Mouse (Mus musculus) cerebellum, postnatal 14 days (tissue): ENCODE measurements around the gene Gpsm3.

Source experiments
- DNase-seq, 2 experiments: peaks; one replicate each; pipeline ENCODE4 v3.0.0; 2021; ENCODE audit warnings: mixed read lengths in 2 of 2

Gene Gpsm3

DNA sequence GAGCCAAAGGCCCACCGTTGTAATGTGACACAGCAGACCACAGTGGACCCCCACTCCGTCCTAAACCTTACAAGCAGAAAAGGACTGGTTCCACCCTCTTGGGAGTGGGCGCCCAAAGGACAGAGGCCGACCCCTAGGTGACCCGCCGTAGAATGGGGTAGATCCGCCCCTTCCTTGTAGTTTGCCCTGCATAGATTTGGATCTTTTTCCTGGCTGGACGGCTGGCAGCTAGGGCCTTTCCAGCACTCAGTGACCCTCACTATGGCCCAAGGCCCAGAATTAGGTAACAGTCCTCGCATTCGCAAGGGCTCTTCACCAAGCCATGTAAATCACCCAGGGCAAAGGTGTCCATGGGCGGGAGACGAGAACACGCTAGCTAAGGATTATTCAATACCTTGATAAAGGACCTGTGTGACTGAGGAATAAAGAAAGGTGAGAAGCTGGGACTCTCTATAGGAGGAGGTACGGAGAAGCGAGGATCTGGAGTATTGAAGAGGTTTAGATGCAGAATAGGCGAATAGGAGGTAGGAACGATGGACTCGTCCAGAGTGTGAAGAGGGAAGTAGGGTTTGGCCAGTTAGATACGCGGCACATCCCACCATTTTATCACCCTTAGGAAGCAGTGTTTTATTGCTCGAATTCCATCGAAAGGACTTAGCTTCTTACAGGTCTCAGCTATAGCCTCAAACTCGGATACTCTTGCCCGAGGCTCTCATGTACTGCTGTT lies 15.1 kb downstream of the Gpsm3 start:
- peak in 1 of 2 experiments; percentile 61 for DNase-seq

DNA sequence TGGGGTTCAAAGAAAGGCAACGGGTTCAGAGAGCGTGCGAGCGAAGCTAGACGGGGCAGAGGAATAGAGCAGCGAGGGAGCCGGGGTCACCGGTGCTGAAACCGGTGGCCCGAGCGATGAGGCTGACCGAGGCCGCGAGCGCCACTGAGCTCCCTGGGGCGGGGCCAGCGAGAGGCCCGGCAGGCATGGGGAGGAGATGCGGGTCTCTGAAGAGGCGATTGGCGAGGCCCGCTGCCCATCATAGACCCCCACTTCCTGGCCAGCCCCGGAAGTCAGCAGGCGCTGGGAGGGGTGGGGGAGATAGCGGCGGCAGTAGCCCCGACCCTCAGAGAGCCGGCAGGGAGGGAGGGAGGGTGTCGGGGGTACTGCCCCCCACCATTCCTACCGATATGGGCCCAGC lies 16.0 kb downstream of the Gpsm3 start:
- DNase-seq: peak; percentile 99

DNA sequence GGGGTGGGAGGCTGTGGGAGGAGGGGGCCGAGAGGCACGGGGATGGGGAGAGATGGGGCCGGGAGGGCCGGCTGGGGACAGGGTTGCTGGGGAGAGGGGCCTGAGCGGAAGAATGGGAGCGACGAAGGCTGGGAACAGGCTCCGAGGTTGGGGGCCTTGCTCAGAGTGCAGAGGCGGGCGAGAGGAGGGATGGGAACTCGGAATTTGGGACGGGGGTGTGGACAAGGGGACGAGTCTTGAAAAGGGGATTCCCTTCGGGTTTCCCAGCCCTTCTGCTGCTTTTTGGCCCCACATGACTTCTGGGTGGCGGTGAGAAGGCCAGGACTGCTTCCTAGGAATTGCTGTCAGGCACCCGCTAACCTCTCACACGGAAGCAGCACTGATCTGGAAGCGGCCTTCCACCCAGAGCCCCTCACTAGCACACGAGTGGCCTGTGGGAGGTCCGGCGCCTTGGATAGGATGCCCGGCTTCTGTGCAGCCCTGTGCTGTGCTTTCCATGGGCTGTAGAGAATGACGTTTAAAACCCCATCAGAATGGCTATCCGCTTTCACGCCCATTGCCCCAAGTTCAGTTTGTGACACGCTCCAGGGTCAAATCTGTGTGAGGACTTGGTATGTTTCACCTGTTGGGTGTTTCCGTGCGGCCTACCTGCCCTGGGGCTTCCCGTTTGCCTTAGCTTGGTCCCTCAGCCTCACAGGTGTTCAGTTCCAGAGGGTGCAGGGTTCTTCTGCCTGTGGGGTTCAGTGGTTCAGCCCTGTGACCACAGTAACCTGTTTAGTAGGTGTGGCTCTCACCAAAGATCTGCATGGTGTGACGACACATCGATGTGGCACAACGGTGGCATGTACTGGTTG lies 16.8 kb downstream of the Gpsm3 start:
- DNase-seq: no peak

DNA sequence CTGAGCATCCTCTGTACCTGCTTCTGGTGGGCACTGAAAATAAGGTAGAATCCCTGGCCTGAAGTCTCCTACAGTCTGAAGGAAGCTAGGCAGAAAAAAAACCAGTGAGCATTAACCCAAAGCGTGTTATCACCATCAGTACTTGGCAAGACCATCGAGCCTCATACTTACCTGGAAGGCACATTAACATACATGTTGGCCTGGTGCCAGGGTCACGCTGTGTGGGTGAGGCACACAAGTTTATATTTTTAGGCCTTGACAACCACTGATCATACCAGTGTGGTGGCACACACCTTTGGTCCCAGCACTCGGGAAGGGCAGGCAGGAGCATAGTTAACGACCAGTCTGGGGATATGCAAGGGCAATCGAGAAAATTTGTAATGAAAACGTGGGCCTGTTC lies 18.4 kb downstream of the Gpsm3 start:
- DNase-seq: peak; percentile 62 to 73

DNA sequence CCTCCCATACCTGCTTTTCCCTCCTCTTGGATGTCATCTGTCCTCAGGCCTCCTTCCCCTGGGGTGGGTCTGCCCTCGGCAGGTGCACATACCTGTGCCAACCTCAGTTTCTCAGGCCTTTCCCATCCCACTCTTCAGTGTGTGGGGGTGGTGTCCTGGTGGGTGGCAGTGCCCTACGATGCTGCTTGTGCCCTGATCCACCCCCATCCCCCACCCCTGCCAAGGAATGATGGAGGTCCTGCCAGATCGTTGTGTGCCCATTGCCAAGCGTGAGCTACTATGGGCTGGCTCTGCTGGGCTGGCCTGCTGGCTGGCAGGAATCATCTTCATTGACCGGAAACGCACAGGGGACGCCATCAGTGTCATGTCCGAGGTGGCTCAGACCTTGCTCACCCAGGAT lies 21.4 kb downstream of the Gpsm3 start:
- DNase-seq: peak in 1 of 2 experiments; percentile 58

DNA sequence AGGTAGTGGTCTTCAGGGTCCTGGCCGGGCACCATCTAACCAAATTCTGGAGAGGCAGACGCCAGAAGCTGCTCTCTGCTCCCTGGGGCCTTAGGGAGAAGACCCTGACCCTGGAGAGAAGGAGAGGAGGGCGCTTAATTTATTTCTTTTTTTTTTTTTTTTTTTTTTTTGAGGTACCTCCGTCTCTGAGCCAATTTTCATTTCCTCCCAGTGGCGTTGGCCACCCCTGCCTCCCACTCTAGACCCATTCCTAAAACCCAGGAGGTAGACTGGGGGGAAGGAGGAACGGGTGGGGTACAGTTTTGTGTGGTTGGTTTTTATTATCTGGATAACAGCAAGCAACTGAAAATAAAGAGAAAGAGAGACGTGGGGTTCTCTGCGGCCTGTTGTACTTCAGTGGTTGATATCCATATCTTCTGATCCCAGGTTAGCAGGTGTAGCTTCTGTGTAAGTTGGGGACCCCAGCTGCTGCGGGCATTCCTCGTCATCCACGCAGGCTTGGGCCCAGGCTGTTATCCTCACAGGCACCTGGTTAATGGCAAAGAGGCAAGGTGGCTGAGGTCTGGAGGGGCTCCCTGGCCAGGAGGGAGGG lies 23.5 kb downstream of the Gpsm3 start:
- DNase-seq: no peak

DNA sequence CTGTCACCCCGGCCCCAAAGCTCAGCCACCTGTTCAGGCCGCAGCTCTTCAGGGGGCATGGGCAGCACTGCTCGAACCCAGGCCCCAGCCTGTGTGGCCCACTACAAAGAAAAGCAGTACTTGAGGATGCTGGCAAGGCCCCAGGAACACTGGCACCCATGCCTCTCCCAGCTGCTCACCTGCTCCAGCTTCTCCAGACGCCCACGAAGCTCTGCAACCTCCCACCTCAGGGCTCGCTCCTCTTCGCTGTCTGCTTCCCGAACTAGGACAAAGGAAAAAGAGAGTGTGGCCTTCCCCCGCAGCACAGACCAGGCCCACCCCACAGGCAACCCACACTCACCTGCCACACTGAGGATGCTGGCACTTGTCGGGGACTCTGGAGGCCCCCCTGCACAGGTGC lies 24.2 kb downstream of the Gpsm3 start:
- DNase-seq: no peak

DNA sequence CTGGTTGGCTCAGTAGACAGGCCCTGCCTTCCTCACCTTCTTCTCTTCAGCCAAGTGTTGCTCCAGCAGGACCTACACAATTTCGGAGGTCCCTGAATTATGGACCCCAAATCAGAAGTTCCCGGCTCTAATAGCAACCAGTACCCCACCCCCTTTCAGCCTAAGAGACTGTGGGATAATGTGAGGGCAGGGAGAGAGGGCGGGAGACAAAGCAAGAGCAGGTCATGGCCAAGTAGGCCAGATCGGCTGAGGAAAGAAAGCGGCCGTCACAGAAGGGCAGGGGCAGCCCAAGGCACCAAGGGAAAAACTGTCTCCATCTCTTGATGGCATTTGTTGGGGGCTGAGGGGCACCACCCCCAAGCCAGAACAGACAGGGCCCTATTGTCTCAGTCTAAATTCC lies 26.3 kb downstream of the Gpsm3 start, which contains the start of gene Egfl8:
Gene Egfl8 (minus strand): TSS at position 101 of the 400 bp plus-strand sequence.
- no peak for DNase-seq

DNA sequence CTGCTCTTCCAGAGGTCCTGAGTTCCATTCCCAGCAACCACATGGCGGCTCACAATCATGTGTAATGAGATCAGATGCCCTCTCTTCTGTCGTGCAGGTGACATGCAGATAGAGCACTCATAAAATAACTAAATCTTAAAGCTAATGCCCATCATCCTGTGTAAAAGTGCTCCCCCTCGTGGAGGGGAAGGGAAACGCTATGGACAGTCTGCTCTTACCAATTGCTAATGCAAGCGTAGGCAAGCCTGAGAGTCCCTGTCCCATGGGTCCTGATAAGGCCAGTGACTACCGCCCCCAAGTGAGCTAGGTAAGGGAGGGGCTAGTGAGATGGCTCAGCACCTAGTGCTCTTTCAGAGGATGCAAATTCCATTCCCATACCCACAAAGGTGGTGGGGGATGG lies 29.4 kb downstream of the Gpsm3 start:
- peak; percentile 78 to 79 for DNase-seq

DNA sequence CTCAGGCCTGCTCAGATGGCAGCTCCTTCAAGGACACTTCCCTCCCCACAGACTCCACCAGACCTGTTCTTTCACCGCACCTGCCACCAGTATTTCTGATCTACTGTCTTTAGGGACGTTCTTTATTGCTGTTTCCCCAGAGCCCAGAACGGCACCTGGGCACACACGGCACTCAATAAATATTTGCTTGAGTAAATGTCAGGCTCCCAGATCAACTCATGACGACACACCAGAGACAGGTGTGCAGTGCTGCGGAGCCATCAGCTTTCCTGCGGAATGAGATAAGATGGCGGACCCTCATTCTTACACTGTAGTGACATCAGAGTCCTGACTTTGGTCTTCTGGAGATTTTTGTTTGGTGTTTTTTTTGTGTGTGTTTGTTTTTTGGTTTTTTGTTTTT lies 31.4 kb downstream of the Gpsm3 start:
- no peak for DNase-seq

DNA sequence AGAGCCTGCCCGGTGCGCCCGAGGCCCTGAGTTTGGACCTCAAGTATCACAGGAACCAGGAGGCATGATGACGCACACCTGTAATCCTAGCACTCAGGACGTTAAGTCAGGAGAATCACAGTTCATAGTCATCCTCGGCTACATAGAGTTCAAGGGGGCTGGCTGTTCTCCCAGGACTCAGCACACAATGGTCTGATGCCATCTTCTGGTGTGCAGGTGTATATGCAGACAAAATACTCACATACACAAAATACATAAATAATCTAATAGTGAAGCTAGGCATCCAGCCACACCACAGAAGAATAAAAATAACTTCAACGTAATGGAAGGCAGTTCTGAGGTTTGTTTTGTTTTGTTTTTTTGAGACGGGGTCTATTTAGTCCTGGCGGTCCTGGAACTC lies 33.6 kb downstream of the Gpsm3 start:
- no peak for DNase-seq

DNA sequence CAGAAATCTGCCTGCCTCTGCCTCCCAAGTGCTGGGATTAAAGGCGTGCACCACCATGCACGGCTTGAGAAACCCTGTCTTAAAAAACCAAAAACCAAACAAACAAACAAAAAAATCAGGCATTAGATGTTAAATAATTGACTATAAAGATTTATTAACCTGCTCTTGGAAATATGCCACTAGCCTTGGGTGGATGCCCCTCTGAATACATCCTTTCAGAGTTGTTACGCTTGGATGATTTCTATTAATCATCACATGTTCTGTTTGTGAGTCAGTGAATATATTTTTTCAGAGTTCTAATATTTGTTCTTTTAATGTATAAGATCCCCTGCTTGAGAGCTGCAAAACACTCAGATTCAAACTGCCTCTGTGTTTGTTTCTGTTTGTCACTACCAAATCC lies 35.4 kb downstream of the Gpsm3 start:
- DNase-seq: no peak

DNA sequence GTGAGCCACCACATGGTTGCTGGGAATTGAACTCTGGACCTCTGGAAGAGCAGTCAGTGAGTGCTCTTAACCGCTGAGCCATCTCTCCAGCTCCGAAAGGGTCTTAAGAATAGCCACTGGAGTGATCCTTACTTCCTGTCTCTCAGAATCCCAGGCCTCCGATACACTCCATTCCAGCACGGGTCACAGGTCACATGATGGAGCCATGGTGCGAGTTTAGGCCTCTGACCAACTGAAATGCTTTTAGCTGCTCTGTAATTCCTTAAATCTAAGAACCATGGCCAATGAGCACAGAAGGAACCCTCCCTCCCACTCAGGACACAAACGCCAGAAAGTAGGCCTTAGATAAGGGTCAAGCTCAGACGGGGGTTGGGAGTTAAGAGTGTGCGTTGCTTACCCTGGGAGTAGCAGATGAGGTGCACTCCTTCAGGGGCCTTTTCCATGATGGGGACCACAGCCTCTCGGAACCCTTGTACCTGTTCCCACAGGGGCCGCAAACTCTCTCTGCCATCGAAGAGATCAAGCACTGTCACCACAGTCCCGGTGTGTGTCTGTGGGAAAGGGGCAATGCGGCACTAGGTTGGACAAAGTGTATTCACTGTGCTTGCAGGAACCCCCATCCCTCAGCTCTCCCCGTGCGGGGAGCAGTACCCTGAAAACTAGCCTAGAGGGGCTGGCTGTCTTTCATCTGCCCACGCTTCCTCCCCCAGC lies 36.6 kb downstream of the Gpsm3 start:
- DNase-seq: no peak

DNA sequence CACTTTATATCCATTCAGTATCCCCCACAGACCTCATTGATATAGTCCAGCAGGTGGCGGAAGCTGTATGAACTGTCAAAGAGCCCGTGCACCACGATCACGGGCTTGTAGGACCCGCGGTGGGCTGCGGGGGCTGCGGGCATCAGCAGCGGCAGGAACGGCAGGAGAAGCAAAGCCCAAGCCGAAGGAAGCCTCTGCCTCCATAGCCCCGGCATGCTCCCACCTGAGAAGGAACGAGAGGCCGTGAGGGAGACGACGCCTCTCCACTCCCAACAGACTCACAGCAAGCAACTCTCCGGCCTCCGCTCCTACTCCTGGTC lies 37.1 kb downstream of the Gpsm3 start:
- peak; percentile 52 to 63 for DNase-seq

DNA sequence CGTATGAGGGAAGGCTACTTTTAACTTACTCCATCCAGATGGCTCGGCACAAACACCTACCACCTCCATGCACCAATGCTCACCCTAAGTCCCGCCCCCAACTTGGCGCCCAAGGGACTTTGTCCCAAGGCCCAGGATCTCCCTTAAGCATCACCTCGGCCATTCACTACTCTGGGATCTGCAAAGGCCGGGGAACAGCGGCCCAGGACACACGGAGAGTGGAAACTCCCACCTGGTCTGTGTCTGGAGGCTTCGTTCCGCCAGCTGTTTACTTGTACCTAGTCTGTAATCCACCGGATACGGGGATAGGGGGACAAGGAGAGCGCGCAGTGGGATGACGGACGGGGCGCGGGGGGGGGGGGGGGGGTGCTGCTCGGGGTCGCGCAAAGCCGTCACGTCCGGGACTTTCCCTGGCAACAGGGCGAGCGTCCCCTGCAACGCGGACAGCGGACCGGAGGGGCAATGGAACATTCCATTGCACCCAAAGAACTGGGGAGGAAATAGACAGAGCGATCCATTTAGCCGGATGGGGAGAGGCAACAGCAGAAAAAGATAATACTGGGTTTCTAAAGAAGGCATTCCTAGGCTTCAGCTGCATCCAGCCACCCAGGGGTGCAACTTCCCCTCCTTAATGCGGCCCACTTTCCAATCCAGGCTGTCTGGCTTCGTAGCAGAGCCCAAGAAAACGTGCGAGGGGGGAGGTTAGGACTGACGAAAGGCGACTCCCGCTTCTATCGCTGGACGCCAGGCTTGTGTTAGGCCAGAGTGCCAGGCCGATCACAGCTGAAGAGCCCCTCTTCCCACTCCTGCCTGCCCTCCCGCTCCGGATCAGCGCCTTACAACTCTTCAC lies 37.7 kb downstream of the Gpsm3 start:
- peak; percentile 90 to 91 for DNase-seq

DNA sequence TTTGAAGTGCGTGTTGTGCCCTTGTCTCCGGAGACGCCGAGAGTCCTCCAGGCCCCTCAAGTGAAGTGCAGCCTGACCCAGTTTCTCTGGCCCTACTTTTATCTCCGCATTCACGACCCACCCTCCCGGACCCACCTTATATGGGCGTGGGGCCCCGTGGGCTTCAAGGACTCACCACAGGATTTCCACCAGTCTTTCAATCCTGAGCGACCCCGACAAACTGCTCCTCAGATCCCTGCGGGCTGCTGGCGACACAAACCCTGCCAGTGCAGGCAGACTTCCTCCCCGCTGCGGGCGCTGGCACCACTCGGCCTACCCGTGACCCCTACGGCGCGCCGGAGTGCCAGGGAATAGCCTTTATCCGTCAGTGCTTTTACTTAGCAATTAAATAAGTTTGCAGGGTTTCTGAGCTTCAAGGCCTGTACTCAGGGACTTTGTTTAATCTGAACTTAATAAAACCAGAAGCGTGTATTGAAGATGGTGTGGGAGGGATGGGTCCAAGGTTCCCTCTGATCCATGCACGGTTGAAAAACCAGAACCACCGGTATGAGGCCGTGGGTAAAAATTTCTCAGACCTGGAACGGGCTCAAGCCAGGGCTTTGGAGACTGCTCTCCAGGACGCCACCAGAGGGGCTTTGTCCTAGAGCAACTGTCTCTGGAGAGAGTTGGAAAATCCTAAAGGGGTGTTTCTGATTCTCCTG lies 38.5 kb downstream of the Gpsm3 start, which contains the start of gene Ppt2:
Gene Ppt2 (minus strand): TSS at position 568 of the 701 bp plus-strand sequence.
- peak; percentile 83 to 90 for DNase-seq

DNA sequence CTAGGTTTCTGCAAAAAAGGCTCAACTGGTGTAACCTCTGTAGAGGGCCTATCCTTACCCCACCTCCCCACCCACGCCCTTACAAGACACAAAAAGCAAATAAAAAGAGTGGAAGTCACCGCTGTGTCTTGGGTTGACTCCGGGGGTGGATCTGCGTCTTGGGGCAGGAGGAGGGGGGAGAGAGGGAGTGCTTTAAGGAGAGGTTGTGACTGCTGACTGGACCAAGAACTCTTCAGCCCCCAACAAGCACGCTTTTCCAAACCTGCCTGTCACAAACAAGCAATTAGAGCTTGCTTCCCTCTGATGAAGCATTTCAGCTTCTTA lies 39.0 kb downstream of the Gpsm3 start:
- DNase-seq: peak in 1 of 2 experiments; percentile 26

DNA sequence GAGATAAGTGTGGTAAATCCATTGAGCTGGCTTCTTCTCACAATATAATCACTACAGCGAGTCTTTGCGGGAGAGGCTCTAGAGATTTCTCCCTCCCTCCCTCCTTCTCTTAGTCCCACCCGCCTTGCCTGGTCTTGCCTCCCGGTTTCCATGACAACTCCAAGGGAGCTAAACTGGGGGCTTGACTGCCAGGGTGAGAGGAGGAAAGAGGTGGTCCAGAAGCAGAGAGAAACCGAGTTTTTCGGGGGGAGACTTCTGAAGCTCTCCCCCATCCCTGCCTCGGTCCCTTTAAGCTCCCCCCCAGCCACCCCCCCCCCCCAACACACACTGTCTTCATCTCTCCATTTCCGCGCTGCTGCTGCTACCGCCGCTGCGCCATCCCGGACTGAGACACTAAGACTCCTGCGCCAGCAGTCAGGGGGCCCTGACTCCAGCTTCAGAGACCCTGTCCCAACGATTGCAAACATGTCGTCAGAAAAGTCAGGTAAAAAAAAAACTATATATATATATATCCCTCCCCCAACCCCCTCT lies 39.7 kb downstream of the Gpsm3 start, which contains the start of gene Prrt1:
Gene Prrt1 (plus strand): TSS at position 313 of the 531 bp plus-strand sequence.
- peak; percentile 61 to 74 for DNase-seq

DNA sequence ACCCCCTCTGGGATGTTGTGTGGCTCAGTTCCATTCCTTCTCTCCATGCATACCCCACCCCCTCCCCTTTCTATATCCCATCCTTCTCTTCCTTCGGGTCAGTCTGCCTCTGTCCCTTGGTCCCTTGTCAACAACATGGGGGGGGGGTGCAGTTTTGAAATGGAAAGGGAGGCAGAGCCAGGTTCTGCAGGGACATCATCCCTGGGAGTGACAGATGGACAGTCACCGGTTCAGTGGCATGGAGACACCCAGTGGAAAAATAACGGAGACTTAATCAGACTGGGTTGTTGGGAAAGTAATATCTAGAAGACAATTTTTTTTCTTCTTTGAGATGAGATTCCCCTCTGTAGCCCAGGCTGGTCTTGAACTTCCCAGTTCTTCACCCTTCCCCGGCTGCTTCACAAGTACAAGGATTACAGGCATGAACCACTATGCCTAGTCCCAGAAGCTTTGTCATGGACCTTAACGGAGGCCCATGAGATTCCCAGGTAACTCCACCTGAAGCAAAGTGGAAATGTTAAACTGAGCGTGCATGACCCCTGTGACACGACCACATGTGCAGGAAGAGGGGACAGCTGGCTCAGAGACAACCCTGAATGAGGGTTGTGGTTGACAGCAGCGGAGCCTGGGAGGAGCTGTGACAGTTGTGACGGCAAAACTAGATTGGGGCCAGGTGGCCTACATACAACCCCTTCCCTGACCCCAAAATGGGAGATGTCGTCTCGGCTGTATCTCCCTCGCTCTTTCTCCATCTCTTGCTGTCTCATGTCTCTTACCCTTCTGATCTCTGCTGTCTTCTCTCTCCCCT lies 40.4 kb downstream of the Gpsm3 start:
- DNase-seq: peak; percentile 82

DNA sequence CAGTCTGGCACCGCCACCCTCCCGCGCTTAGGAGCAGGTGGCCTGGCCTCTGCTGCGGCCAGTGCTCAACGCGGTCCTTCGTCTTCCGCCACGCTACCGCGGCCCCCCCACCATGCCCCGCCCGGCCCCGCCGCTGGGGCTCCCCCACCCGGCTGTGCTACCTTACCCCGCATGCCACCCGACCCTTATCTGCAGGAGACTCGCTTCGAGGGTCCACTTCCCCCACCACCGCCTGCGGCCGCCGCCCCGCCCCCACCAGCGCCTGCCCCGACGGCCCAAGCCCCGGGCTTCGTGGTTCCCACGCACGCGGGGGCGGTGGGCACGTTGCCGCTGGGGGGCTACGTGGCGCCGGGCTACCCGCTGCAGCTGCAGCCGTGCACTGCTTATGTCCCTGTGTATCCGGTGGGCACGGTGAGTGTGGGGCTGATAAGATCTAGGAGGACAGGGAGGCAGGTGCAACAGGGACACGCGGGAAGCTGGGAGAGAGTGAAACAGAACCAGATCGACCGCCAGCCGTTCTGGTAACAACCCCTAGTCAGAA lies 41.2 kb downstream of the Gpsm3 start:
- DNase-seq: peak; percentile 73 to 74
